Mouse (Mus musculus): ENCODE results near the gene Fcrl5. TPM values are rescaled to one million over a fixed set of nuclear protein-coding genes. Genes with fewer than 3 reads are reported as not detected.
A peak's percentile ranks its signal among the peaks of the same experiment; 100 is the strongest.

Fcrl5 gene
- 3.8 and 5.5 TPM in 2 replicates for total RNA-seq (2012; rRNA removed)
- total RNA-seq (2014; rRNA removed), result 18.5 and 19.2 TPM in 2 replicates
- polyA plus RNA-seq (2012; ENCODE audit: insufficient read length, low read depth), result 16.9 and 20.7 TPM in 2 replicates

- H3K36me3 ChIP-seq (replicated peaks in 1 of 2; ENCODE audit: control insufficient read depth in 1 of 2, insufficient read depth in 1 of 2, low read length in 1 of 2), result peaks cover 0 to 13% of the 10 kb centered on the region in 2 experiments
- H3K79me2 ChIP-seq (replicated peaks; ENCODE audit: control insufficient read depth, extremely low read depth, insufficient read depth, poor library complexity, severe bottlenecking), result peaks cover 2% of the 10 kb centered on the region; the same call in 1 of the 2 replicates
- H3K9ac ChIP-seq (ENCODE audit: insufficient read depth, low read depth), result 0 out of 2 replicates have a peak within 1 kb of the TSS, but pooled peaks have one; percentile 17
- peak within 1 kb of the TSS in 1 of 3 experiments; percentile 47 for H3K4me3 ChIP-seq (replicated peaks in 1 of 3; ENCODE audit: low read depth in 2 of 3, low read length in 2 of 3, poor library complexity in 1 of 3)
- H3K4me1 ChIP-seq (ENCODE audit: control insufficient read depth in 1 of 2, insufficient read depth in 2 of 2), result peaks cover 7 to 29% of the 10 kb centered on the region in 2 experiments
- peak within 1 kb of the TSS; percentile 68 for H3K27ac ChIP-seq (ENCODE audit: insufficient read depth, low read depth)
- TF ChIP-seq EP300 (IDR thresholded peaks at IDR 0.05; ENCODE audit: low read length) (peak; percentile 40; the same call in 1 of the 2 replicates), IRF4 (IDR thresholded peaks at IDR 0.05; ENCODE audit: low read depth, low read length) (0 out of 2 replicates have a peak, but pooled peaks have one; percentile 10), MXI1 (IDR thresholded peaks at IDR 0.05; ENCODE audit: low read depth, low read length) (no peak), BHLHE40 (IDR thresholded peaks at IDR 0.05; ENCODE audit: low read depth, low read length) (peak; percentile 52; the same call in 1 of the 2 replicates), ZNF384 (IDR thresholded peaks at IDR 0.05; ENCODE audit: low read depth, low read length) (no peak), MEF2A (IDR thresholded peaks at IDR 0.05; ENCODE audit: borderline replicate concordance, low read depth, low read length) (0 out of 2 replicates have a peak, but pooled peaks have one; percentile 16), MYC (IDR thresholded peaks at IDR 0.05; ENCODE audit: low read depth, low read length) (0 out of 2 replicates have a peak, but pooled peaks have one; percentile 63), SMC3 (IDR thresholded peaks at IDR 0.05; ENCODE audit: low read depth, low read length) (no peak)
- peaks cover 9% of the 10 kb centered on the region for H3K9me3 ChIP-seq (replicated peaks; ENCODE audit: low read length)
- peak within 1 kb of the TSS; percentile 34 for H3K4me2 ChIP-seq (ENCODE audit: insufficient read depth, low read depth, poor library complexity, severe bottlenecking)
- no peaks in the 10 kb centered on the region for H3K27me3 ChIP-seq (replicated peaks)
- in situ Hi-C loops (cut with MboI; ENCODE audit: low pct_ligation_motif_present, low pct_unique_long_range_greater_than_20kb, low sequenced_read_pairs), result no loop called here
- DNase-seq (ENCODE audit: extremely low read depth), result peak; percentile 70
- dilution Hi-C loops (cut with MboI; ENCODE audit: extremely low pct_ligation_motif_present, extremely low pct_unique_long_range_greater_than_20kb, low sequenced_read_pairs), result no loop called here
Measured at GRCm38 (mm10) chr3:87435479-87435878, at the start of gene Fcrl5. Gene Fcrl5, plus strand, starts transcription at chr3:87435773.

DNA sequence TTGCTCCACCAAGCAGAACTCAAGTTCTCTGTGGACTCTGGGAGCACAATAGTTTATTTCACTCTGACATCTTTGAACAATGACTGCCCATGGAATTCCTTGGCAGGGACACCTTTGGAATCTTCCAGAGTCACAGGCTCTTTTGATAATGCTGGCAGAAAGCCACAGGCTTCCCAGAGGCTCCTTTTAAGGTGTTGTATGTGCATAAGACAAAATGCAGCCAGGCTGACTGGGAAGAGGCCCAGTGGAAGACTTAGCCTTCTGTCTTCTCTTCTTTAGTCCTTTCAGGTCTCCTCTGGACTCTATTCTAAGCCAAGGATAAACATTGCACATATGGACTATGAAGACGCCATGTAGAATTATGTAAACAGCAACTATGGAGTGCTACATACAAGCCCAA is 44.6 kb upstream of the Fcrl5 start:
- dilution Hi-C loops (cut with MboI; ENCODE audit: extremely low pct_ligation_motif_present, extremely low pct_unique_long_range_greater_than_20kb, low sequenced_read_pairs), result no loop called here
- no peak for TF ChIP-seq RAD21 (IDR thresholded peaks at IDR 0.05; ENCODE audit: low read depth, low read length)
- TF ChIP-seq POLR2AphosphoS2 (IDR thresholded peaks at IDR 0.05; ENCODE audit: low read depth, low read length), result no peak
- no peak for DNase-seq (ENCODE audit: extremely low read depth)

DNA sequence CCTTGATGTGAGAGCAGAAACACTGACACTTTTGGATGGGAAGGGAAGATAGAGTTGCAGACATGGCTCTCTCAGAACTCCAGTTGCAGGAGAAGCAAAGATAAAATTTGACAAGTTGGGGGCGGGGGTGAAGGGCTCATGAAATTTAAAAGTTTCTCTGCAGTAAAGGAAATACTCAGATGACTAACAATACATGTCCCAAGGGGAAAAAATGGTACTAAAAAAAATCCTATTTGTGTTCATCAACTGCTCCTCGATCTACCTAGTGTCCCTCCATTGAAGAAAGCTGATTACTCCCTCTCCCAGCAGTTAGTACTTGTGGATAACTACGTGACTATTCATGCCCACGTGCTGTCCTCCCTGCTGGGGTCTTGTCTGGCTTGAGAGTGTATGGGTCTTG is 36.8 kb upstream of the Fcrl5 start:
- in situ Hi-C loops (cut with MboI; ENCODE audit: low pct_ligation_motif_present, low pct_unique_long_range_greater_than_20kb, low sequenced_read_pairs) (no loop called here), dilution Hi-C loops (cut with MboI; ENCODE audit: extremely low pct_ligation_motif_present, extremely low pct_unique_long_range_greater_than_20kb, low sequenced_read_pairs) (no loop called here)
- no peak for DNase-seq (ENCODE audit: extremely low read depth)
- Histone ChIP-seq H3K9ac (ENCODE audit: insufficient read depth, low read depth) (no peak overlapping the region), H3K4me2 (ENCODE audit: insufficient read depth, low read depth, poor library complexity, severe bottlenecking) (peak overlapping the region; percentile 61; the same call in 1 of the 2 replicates), H3K27me3 (replicated peaks) (no peaks in the 10 kb centered on the region), H3K4me1 (ENCODE audit: control insufficient read depth in 1 of 2, insufficient read depth in 2 of 2) (peaks cover 18 to 58% of the 10 kb centered on the region in 2 experiments), H3K4me3 (replicated peaks in 1 of 3; ENCODE audit: low read depth in 2 of 3, low read length in 2 of 3, poor library complexity in 1 of 3) (no peak overlapping the region), H3K79me2 (replicated peaks; ENCODE audit: control insufficient read depth, extremely low read depth, insufficient read depth, poor library complexity, severe bottlenecking) (no peaks in the 10 kb centered on the region), H3K36me3 (replicated peaks in 1 of 2; ENCODE audit: control insufficient read depth in 1 of 2, insufficient read depth in 1 of 2, low read length in 1 of 2) (peaks cover 0 to 16% of the 10 kb centered on the region in 2 experiments), H3K9me3 (replicated peaks; ENCODE audit: low read length) (no peaks in the 10 kb centered on the region), H3K27ac (ENCODE audit: insufficient read depth, low read depth) (no peak overlapping the region)
- TF ChIP-seq SMC3 (IDR thresholded peaks at IDR 0.05; ENCODE audit: low read depth, low read length) (no peak), ZNF384 (IDR thresholded peaks at IDR 0.05; ENCODE audit: low read depth, low read length) (peak; percentile 59; the same call in 1 of the 2 replicates), CHD1 (IDR thresholded peaks at IDR 0.05; ENCODE audit: low read depth, low read length) (no peak), CTCF (conservative IDR thresholded peaks at IDR 0.05 in 1 of 2, IDR thresholded peaks at IDR 0.05 in 1 of 2; ENCODE audit: low read depth in 2 of 2, low read length in 2 of 2) (no peak), KAT2A (IDR thresholded peaks at IDR 0.05; ENCODE audit: insufficient replicate concordance, low read length) (no peak), NRF1 (IDR thresholded peaks at IDR 0.05; ENCODE audit: low read depth, low read length) (no peak), MAX (IDR thresholded peaks at IDR 0.05; ENCODE audit: low read length) (no peak), IRF4 (IDR thresholded peaks at IDR 0.05; ENCODE audit: low read depth, low read length) (peak; percentile 57; the same call in 1 of the 2 replicates), USF1 (IDR thresholded peaks at IDR 0.05; ENCODE audit: low read depth, low read length) (no peak)

More for the DNA sequence above, 44.6 kb upstream of the Fcrl5 start:
- Histone ChIP-seq H3K9me3 (replicated peaks; ENCODE audit: low read length) (no peaks in the 10 kb centered on the region), H3K4me1 (ENCODE audit: control insufficient read depth in 1 of 2, insufficient read depth in 2 of 2) (peaks cover 0 to 37% of the 10 kb centered on the region in 2 experiments; a peak in 2 of 4 replicates), H3K9ac (ENCODE audit: insufficient read depth, low read depth) (no peak overlapping the region), H3K4me2 (ENCODE audit: insufficient read depth, low read depth, poor library complexity, severe bottlenecking) (no peak overlapping the region), H3K4me3 (replicated peaks in 1 of 3; ENCODE audit: low read depth in 2 of 3, low read length in 2 of 3, poor library complexity in 1 of 3) (no peak overlapping the region), H3K27me3 (replicated peaks) (no peaks in the 10 kb centered on the region), H3K36me3 (replicated peaks in 1 of 2; ENCODE audit: control insufficient read depth in 1 of 2, insufficient read depth in 1 of 2, low read length in 1 of 2) (peaks cover 20 to 86% of the 10 kb centered on the region in 2 experiments), H3K79me2 (replicated peaks; ENCODE audit: control insufficient read depth, extremely low read depth, insufficient read depth, poor library complexity, severe bottlenecking) (no peaks in the 10 kb centered on the region), H3K27ac (ENCODE audit: insufficient read depth, low read depth) (no peak overlapping the region)
- in situ Hi-C loops (cut with MboI; ENCODE audit: low pct_ligation_motif_present, low pct_unique_long_range_greater_than_20kb, low sequenced_read_pairs), result no loop called here

Data from CH12.LX (cell line).